Mouse (Mus musculus): ENCODE results near the gene Mgea5.
"Not testable (repeated sequence)": the region's sequence is repeated elsewhere in the genome, so short reads cannot be mapped to it uniquely, and the experiment has no call there.

The Mgea5 gene

GRCm38 (mm10) chr19:45783181-45783932, at the start of gene Mgea5:
Gene Mgea5, minus strand, starts transcription at chr19:45783837.
- DNase-seq, result peak; percentile 99

- DNase-seq, result no peak
Measured at GRCm38 (mm10) chr19:45830679-45831078, 47.0 kb upstream of the Mgea5 start.

DNA sequence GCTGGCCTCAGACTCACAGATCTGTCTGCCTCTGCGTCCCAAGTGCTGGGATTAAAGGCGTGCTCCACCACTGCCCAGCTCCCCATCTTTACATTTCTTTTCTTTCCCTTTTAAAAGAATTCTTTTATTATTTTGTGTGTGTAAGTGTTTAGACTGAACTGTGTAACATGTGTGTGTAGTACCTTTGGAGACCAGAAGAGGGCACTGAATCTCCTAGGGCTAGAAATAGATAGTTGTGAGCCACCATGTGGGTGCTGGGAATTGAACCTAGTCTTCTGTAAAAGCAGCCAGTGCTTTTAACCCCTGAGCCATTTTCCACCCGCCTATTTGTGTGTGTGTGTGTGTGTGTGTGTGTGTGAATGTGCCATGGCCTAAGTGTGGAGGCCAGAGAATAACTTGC, 44.1 kb upstream of the Mgea5 start:
- no peak for DNase-seq

DNA sequence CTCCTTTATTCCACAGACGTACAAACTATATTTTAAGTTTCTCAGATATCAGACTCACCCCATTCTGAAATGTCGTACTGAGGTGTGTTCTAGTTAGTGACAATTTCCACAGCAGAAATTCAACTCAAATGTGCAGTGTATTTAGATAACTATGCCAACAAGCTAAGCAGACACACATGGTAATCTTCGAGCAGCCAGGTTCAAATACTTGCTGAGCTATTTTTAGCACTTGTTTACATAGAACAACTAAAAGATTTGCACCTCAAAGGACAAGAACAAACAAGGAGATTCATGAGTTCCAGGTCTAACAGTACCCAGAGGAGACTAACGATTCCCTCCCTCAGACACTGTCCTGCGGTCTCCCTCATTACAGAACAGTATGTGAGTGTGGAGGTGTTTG, 43.5 kb upstream of the Mgea5 start:
- no peak for DNase-seq

DNA sequence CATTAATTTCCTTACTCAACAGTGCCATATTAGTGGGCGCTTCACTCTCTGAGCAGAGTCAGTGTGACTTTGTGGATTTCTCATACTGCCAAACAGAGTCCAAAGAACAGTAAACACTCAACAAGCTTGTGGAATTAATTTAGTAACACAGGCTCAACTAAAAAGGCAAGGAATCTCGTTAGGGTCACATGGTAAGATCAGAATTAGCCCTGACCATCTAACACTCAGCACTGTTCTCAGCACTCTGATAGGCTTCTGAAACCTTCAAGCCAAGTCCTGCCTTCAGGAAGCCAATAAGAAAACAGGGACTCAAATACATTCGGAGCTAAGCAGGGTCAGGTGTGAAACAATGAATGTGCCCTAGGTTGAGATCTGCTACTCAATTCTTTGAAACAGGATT, 42.5 kb upstream of the Mgea5 start:
- DNase-seq, result no peak

DNA sequence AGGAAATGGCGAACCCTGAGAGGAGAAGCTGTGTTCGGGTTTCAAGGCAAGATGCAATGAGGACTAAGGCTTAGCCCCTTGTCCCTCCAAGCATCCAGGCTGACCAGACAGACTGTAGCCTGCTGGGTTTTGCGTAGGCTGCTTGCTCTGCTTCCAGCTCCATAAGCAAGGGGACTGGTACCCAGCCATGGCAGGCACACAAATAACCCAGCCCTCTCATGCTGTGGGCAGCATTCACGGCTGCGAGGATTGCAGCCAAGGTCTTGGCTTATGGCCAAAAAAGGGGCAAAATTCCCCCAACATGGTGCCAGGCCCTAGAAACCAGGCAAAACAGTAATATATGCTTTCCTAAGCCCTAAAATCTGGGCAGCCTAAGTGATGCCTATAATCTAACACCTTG, 38.2 kb upstream of the Mgea5 start:
- DNase-seq, result no peak

DNA sequence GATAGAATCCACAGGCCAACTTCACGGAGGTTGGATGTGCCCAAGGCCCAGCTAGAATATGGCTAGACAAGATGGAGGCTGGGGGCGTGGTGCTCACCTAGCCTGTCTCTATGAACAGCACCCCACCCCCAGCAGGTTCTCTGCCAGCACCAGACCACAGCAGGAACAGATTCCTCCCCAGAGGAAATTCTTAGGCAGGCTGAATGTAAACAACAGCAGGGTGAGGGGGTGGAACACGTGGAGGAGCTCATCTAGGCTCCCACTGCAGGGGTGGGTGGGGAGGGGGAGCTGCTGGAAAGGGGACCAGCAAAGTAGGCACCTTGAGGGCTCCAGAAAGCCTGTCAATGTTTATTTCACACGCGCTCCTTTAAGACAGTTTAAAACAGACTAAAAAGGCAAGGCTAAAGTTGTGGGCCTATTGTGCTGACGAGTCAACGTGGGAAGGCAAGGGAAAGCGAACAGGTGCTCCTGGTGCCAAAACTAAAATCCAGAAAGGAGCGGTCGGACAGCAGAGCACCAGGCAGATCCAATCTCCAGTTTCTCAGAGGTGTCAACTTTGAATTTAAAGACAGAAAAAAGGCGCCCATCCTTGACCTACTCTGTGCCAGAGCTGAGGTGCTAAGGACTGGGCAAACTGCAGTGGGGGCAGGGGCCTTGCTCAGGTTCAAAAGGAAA, 34.3 kb upstream of the Mgea5 start:
- DNase-seq, result peak; percentile 40 to 73

- no peak for DNase-seq
Measured at GRCm38 (mm10) chr19:45816727-45817126, 33.1 kb upstream of the Mgea5 start.

GRCm38 (mm10) chr19:45815831-45816405, 32.3 kb upstream of the Mgea5 start, which contains the start of gene Kcnip2:
Gene Kcnip2, minus strand, starts transcription at chr19:45816061.
- DNase-seq, result peak; percentile 56 to 63

DNA sequence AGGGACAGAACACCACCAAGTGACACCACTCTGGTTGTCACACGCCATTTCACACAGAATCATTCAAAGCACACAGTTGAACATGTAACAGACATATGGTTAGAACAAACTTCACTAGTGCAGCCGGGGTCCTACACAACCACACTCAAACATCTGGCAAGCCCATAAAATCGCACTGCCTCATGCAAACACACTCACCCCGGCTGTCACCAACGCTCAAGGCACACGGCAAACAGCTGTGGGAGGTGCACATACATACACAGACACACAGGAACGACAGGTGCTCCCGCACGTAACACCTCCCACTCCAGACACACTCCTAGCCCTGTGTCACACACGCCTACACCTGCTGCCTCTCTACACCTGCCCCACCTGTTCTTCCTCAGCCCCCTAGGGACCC, 31.5 kb upstream of the Mgea5 start:
- no peak for DNase-seq

GRCm38 (mm10) chr19:45813801-45814200, 30.2 kb upstream of the Mgea5 start:
- DNase-seq, result no peak

DNA sequence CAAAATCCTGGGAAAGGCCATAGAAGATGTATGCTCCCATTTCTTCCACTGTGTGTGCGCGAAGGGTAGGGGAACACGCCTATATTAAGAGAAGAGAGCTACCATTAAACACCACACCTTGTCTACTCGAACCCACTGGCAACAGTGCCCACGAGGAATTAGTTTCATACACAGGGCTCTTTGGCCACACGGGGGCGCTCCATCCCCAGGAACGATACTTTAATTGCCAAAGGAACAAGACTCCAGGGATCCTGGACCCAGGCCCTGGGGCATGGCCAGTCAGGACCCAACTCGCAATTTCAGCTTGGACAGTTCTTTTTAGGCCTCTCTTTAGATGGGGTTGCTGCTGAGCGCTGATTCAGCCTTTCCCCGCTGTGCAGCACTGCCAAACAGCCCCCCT, 29.6 kb upstream of the Mgea5 start:
- peak; percentile 81 to 86 for DNase-seq

GRCm38 (mm10) chr19:45812673-45813252, 29.1 kb upstream of the Mgea5 start:
- DNase-seq, result no peak

DNA sequence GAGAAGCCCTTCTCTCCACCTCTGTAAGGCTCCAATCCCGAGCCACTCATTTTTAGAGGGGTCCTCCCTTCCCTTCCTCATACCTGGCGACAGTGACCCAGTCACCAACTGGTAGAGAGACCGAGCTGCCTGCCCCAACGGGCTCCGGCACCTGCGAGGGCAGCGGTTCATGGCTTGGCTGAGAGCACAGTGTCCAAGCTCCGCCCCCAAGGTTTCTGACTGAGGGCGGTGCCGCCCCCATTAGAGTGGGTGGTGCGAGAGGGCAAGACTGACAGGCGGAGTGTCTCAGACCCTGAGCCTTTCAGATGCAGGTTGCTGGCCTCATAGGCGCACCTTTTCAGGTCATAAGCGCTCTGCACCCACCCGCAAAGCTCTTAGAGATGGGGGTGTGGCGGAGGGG, 28.5 kb upstream of the Mgea5 start:
- peak; percentile 57 to 61 for DNase-seq

GRCm38 (mm10) chr19:45811028-45811674, 27.5 kb upstream of the Mgea5 start:
- DNase-seq, result no peak

DNA sequence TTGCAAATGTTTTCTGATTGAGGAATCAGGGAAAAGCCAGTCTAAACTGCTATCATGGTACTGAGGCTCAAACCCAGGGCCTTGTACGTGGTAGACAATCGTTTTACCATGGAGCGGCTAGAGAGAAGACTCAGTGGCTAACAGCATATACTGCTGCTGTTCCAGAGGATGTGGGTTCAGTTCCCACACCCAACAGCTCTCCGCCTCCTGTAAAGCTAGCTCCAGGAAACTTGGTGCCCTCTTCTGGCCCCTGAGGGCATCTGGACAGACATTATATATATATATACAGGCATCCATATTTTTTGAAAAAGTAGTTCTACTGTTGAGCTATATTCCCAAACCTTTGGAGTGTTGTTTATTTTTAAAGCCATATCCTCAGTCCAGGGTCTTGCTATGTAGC, 24.1 kb upstream of the Mgea5 start:
- no peak for DNase-seq

GRCm38 (mm10) chr19:45805817-45806216, 22.2 kb upstream of the Mgea5 start:
- DNase-seq, result not testable (repeated sequence)

DNA sequence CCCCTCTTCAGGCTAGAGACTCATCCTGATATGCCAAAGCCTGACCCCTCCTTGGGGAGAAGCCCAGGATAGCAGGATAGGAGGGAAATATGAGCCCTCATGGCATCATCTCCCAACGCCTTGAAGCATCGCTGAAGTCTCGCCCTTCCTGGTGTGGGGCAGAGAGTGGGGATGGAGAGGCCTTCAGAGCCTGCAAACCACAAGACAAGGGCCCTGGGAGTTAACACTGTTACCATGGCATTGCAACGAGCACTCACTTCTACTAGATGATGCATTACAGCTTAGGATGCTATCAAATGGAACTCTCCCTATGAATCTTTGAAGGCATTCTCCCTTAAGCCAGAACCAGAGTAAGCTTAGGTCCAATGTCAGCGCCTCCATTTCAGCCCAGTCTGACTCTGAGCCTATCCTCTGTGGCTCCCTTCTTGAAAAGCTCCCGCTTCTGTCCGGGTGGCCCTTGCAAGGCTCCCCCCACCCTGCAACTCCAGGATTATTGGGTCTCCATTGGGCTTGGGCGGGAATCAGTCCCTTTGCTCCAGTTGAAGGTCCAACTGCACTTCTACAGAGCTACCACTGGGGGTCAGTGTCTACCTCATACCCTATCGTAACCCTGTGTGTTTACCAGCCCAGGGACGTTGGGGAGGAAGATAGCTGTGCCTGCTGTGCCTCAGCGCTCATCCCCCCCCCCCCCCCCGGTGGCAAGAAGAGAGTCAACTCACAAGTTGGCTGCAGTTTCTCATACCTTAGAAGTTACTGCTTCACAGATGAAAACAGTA, 21.1 kb upstream of the Mgea5 start:
- peak in 1 of 2 experiments; percentile 34 for DNase-seq

DNA sequence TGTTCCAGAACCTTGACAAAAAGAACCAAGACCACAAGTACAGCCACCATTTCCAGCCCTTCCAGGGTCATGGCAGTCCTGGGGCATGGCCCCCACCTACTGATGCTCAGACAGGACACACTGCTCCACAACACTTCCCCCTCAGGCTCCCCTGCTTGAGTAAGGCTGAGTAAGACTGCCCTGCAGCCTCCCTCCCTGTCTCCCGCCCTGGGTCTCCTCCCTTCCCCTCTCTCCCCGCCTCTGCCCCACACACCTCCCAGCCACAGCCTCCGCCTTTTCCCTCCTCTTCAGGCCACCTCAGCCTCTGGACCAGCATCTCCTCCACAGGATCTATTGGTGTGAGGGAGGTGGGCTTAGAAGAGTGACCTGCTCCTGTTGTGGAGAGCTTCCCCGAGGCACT, 19.8 kb upstream of the Mgea5 start:
- DNase-seq, result no peak

- DNase-seq, result no peak
Measured at GRCm38 (mm10) chr19:45802702-45803101, 19.1 kb upstream of the Mgea5 start.

- no peak for DNase-seq
Measured at GRCm38 (mm10) chr19:45796879-45797278, 13.2 kb upstream of the Mgea5 start.

GRCm38 (mm10) chr19:45796061-45796556, 12.5 kb upstream of the Mgea5 start:
- DNase-seq, result peak; percentile 59 to 68

All from lung, postnatal 4 days (tissue).